Mouse (Mus musculus) B cell, adult 2 months (primary cell): ENCODE measurements around the gene Ints13.

Experiments
- DNase-seq, 2 experiments: peaks; one replicate each; pipeline ENCODE4 v3.0.0; 2022

The Ints13 gene

DNA sequence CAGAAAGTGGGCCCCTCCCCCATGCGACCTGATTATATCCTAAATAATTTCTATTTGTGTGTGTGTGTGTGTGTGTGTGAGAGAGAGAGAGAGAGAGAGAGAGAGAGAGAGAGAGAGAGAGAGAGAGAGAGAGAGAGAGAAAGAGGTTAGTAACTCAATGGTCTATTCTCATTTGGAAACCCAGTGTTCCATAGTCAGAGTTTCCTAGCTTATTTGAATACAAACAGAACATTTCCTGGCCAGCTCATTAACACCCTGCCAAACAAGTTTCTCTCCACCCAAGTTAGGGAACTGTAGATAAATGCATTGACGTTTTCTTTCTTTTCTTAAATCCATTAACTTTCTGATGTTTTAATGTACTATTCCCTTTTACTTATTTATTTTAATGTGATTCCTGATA is 39.6 kb downstream of the Ints13 start:
- DNase-seq = no peak

DNA sequence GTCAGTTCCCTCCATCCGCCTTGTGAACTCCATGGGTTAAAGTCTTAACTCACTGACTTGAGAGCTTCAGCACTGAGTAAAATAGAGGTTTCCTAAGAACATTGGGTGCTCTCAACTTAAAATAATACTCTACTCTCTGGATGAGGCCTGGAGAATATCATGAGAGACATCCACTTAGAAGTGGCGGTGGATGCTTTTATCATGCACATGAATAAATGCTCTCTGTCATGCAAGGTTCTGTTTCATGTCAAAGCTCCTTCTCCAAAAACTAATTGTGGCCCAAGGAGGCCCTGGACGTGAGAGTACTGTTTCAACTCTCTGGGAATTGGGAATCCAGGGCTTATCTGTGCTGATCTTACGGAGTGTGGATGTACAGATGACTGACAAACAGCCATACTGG is 40.5 kb downstream of the Ints13 start:
- DNase-seq = no peak

DNA sequence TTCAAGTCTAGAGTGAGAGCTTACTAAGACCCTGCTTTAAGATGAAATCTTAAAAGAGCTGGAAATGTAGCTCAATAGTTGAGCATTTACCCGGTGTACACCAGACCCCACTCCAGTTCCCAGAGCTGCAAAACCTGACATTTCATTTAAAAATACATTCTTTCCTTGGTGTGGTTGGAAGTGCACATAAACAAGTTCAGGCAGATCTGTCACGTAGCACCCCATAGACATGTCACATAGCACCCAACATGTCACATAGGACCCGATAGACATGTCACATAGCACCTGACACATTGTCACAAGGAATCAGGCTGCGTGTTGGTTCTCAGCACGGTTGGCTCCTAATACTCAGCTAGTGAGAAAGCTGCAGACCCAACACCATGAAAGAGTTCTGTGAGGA is 42.1 kb downstream of the Ints13 start:
- no peak for DNase-seq

DNA sequence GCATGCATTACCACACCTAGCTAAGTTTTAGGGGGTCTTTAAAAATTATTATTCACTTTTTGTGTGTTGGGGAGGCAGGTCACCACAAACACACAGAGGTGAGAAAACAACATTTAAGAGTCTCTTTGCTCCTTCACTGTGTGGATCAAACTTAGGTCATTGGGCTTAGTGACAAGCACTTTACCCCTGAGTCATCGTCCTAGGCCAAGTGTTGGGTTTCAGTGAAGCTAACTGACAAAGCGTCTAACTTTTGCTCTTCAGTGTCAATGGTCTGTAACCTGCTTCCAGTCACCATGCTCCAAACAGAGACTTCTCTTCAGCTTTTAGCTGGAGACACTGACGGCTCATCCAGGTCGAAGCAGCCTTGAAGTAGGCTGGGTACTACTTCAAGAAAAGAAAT is 44.5 kb downstream of the Ints13 start:
- DNase-seq = no peak

DNA sequence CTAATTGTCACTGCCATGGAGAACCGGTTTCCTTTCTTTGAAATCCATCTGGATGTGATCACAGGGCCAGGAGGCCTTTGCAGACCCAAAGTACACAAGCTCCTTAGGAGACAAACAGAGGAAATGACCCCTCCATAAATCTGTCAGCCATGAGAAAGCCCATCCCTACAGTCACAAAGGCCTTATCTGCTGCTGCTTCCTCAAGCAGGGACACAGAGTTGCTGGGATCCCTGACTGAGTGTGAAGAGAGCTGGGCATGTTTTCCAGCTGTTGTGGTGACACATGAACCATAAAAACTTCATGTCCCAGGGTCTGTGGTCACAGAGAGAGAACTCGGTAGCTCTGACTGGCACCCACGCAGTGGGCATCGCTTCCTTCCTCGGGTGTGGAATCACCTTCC is 46.9 kb downstream of the Ints13 start:
- no peak for DNase-seq

DNA sequence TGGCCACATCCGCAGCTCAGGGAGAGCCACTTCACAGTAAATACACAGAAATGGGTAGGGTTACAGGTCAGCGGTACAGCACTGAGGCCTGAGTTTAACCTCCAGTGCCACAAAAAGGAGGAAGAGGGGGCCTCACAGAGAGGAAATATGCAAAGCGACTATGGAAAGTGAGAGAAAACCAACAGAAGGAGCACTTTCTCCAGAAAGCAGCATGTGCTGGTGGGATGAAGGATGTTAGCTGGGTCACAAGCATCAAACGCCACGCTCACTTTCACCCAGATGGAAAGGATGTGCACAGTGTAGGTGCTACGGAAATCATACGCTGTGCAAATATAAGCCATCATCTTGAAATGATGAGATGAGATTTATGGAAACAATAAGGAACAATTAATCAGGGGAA is 47.3 kb downstream of the Ints13 start:
- no peak for DNase-seq

DNA sequence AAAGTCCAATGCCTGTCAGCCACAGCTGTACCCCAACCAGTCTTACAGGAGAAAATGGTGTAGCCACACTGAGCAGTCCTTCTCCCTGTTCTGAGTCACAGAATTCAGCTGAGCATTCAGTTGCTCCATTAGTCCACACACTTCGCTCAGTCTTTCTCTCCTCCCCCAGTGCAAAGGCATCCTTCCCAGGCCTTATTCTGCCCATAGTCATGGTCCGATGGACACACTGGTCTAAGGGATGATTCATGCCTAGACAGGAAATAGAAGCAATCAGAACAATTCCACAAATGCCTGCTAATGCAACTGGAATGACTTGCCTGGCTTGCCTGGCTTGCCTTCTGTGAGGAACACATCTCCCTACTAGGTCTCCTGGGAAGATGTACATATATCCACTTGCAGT is 50.1 kb downstream of the Ints13 start:
- DNase-seq = no peak

DNA sequence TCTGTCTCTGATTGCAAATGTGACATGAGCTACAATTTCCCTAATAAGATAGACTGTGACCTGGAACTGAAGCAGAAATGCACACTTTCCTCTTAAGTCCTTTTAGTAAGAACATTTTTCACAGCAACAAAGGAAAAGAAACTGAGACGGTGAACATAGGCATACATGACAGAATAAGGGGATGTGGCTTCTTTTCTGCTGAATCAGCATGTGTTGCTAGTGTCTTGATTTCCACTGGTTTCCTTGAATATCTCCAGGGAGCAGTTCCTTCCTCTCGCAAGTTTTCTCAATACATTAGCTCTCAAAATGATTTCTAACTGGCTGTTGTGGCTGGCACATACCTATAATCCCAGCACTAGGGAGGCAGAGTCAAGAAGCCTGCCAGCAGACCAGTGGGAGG is 52.1 kb downstream of the Ints13 start:
- no peak for DNase-seq

DNA sequence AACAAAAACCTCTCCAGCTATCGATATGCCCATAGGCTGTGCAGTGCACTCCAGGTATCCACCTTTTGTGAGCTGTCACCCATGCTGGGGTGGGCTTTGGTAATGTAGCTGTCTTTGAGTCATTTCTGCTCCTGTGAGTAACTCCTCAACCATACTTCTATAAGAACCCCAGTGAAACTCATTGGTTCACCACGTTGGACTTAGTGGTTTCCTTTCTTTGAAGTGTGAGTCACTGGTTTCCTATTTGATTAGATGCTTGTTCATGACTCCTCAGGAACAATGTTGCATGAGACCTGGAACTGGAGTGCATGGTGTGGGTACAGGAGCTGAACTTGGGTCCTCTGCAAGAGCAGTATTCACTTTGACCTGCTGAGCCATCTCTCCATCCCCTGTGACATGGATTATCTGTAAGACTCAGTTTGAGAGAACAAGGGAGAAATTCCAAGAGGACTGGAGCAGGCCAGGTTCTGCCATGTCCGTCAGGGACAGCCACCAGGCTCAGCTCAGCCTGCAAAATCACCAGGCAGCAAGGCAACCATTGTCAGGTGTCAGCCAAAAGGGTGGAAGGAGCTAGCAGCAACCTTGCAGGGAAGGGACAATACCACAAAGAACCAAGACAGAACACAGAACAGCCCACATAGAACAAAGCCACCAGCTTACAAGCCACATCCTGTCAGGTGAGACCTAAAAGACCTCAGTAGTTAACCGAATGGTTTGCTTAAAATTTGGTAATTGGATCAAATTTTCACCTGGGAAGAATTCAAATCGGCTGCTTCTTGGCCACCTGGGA is 56.0 kb downstream of the Ints13 start:
- DNase-seq = no peak

DNA sequence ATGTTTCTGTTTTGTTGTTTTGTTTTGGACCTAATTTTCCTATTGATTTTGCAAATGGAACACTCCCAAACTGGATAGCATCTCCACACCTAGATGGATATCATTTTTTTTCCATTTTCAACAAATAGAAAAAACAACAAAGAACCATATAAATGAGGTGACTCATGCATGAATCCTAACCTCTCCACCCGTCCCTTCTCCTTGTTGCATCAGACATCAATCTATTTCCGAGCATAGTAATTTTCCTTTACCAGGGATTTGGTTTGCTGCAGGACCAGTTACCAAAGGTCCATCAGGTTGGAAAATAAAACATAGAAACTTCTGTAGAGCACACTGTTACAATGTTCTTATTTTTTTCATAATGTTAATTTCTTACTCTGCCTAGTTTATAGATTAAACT is 58.6 kb downstream of the Ints13 start:
- no peak for DNase-seq

DNA sequence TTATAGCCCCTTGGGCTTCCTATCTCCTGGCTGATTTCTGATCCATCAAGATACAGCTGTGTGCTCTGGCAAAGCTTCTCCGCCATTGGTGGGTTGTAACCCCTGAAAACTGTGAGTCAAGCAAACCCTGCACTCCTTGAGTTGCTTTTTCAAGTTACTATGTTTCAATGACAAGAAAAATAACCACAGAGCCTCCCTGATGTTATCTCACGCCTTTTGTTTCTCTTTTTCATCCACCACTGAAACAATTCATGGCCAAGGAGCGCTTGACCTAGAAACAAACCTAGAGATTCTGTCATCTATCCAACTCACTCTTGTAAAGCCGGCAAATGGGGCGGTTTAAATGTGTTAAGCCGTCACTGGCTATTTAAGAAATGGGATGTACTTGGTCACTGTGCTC is 61.7 kb downstream of the Ints13 start:
- no peak for DNase-seq

DNA sequence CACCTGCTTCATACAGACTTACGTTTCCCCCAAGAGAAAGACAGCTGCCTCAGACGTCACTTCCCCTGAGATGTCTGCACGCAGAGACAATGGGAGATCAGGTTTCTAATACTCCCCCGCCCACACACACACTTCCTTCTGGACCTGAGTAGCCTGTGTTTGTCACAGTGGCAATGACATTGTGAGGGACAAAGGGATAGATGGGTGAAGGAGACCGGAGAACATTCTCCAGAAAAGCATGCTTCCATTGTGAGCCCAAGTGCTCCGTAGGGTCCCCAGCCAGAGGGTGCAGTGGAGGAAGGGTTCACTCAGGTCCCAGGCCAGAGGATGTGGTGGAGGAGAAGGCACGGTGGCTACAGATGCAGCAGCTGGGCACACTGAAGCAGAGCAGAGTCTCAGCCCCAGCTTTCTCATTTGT is 63.1 kb downstream of the Ints13 start:
- peak; percentile 71 for DNase-seq

DNA sequence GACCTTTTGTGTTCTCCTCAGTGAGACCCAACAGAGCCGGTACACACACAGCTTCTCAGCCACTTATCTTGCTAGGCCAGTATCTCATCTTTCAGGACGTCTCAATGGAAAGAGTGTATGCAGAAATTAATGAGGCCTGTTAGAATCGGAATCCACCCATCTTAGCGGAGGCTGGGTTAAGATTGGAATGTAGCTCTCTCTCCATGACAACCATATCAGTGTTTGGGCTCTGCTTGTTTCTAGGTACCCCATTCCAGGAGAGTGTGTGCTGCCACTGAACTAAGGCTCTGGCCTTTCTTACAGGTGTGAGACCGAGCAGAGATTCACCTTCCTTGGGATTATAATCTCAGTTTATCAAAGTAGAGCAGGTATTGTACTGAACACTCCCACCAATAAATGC is 63.7 kb downstream of the Ints13 start:
- no peak for DNase-seq

DNA sequence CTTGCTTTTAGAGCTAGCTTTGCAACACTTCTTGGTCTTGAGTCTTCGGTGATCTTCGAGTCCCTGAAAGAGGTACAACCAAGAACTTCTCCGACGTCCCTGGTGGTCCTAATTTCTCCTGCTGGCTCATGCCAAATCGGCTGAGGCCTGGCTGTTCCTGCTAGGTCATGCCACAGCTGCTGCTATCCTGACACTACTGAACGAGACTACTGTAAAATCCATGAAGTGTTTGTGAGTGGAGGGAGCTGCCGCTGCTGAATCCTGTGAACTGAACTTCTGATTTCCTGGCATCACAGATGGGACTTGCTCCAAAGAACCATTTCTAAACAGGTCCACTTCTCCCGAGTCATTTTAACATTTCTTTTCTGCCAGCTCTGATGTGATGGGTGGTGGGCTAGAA is 64.3 kb downstream of the Ints13 start:
- no peak for DNase-seq

DNA sequence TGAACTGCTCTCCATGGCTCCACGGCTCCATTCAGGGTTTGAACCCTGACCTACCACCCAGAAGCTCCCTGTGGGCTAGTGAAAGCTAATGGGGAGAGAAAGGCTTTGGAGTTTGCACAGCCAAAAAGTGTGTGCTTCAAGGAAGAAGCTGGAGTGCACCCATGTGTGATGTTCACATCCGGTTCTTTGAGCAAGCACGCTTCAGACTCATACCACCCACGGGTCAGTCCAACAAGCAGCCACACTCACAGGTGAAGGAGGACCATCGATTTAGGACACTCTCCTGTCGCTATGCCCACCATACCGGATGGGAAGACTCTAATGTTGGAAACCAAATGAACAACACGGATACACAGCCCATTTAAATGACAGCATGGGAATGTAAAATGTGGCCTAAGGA is 66.1 kb downstream of the Ints13 start:
- peak; percentile 45 to 49 for DNase-seq

DNA sequence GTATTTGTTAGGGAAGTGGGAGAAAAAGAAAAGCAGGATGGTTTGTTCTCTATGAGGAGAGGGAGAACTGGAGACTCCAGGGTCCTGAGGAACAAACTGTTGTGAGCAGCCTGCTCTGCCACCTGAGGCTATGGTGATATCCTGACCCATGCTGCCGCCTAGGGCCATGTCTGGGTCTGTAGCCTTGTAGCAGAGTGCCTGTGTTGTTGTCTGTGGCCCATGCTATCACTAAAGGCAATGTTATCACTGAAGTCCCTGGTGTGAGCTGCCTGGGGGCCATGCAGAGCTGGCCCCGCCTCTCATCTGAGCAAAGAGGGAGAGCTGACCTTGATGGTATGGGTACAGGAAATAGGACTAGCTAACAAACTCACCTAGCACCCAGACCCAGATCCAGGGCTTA is 67.7 kb downstream of the Ints13 start:
- no peak for DNase-seq

DNA sequence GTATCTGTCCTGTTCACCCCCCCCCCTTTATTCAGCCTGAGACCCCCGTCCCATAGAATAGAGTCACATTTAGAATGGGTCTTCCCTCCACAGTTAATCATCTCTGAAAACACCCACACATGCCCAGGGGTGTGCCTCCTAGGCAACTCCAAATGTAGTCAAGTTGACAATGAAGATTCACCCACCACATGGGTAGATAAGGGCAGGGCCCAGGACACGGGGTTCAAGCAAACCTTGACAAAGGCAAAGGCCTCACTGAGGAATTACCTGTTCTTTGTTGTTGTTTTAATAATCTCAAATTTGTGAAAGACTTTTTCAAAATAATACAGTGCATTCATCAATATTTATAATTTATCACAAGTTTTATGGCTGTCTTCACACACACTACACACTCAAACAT is 73.2 kb downstream of the Ints13 start:
- DNase-seq = no peak

DNA sequence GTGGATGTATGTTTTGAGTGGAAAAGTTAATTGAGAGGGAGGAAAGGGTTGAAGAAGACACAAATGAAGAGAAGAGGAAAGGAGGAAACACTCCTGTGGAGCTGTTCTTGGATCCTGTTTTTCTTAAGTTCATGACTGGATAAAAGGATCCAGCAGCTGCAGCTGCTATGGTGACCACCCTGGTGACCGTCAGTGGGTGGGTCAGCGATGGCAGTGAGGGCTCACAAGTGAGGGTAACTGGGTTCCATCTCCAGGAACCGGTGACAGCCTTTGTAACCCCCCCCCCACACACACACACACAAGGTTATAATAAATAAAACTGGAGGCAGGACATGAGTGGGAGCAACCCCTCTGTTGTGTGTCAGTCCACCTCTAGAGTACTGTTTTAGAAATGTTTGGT is 74.8 kb downstream of the Ints13 start:
- no peak for DNase-seq

DNA sequence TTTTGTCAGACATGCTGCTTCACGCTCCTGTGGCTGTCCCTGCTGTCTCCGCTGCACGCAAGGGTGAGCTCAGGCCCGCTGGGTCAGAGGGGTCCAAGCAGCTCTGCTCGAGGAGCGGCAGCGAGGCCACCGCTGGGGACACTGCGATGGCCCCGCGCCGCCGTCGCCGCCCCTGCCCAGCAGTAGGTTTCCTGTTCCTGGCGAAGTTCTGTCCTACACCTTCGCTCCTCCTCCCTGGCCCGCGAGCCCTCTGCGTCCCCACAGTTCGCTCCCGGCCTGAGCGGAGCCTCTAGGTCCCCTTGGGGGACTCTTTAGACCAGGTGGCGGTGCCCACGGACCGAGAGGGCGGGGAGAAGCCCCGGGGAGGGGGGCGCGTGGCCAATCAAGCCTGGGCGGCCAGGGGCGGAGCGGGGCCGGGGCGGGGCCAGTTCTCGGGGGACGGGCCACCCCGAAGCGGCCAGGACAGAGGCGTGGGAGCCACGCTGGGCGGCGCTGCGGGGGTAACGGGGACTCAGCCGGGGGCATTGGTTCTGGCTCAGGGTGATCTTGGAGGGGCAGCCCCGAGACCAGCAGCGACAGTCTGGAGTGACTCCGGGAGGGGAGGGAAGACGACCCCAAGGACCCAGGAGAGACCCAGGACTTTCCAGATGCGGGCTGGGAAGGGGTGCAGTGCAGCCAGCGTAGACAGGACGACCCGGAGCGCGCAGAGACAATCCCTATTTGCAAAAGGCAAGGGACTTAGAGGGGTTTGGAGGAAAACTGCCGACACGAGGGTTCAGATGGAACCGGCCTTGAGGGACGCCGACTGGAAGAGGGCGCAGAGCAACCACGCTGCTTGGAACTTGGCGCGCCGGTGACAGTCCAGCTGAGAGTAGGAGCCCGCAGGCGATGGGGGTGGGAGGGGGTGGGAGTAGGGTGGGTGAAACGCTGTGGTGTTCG is 75.5 kb downstream of the Ints13 start, which contains the start of gene Itpr2:
Gene Itpr2, minus strand, starts transcription at position 358 of the 939 bp plus-strand sequence.
- DNase-seq = peak; percentile 84 to 85

DNA sequence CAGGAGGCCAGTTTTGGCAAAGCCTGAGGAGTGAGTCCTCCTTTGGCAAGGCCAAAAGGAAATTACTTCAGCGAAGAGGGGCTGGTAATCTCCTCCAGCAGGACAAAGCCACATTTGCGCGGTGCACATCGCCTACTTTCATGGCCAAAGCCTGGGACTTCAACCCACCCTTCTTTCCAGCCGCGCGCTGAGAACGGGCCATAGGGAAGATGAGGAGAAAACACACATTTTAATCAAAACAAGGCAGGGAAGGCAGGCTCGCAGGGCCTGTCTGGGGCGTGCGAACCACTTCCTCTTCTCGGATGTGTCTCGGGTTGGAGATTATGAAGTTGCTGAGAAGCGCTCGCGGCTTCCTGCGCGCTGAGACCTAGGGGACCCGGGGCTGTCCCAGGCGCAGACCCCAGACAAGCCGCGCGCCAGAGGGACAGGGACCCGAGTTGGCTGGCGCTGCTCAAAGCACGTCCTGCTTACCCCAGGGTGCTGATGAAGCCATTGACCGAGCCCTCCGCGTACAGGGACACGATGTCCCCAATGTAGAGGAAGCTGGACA is 76.2 kb downstream of the Ints13 start:
- DNase-seq = peak; percentile 80 to 83

DNA sequence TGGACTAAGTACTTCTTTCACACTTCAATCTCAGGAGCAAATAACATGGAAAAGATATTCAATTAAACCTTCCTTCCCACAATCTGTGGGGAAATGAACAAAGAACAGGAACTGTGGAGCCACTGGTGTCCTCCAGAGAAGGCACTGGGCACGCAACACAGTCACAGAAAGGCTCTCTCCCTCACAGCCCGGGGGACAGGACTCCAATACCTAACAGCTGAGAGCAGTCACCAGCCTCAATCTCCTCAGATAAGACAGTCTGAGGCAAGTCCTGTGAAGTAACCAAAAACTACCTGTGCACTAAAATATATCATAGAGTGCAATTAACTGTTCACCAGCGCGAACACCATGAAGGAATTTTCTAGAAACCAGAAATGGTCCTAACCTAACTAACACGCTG is 76.9 kb downstream of the Ints13 start:
- DNase-seq = peak in 1 of 2 experiments; percentile 26

DNA sequence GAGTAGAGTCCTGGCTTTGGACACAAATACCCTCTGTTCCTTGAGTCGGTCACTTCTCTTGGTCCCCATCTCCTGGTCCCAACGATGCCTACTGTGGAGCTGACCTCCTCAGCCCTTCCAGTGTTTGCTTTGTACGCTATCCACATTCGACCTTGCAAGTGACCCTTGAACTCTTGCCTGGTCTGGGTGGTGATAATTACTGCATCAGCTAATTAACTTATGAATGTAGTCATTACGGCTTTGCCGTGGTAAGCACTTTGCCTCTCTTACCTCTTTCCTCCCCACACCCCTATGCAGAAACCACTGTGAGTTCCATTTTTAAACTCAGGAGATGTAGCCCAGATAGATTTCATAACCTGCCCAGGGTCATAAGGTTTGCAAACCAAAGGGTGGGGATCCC is 77.4 kb downstream of the Ints13 start:
- DNase-seq = no peak
